In the genomic region with DNA sequence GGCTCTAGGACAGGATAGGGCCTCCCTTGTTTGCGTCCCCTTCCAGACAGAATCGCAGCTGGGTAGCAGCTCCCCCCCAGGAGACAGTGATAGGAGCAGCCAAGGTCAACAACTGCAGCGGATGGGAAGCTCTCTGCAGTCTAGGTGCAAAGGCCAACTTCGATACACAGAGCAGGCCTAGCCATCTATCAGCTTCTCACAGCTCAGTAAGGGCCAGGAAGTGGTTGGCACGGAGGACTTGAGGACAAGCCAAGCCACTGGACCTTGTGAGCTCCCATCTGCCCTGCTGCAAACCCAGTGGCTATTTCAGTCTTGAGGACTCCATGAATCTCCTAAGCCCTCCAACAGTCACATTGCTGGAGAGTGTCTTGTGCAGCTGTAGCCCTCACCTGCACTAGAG, we compare ENCODE assay signal across 14 mouse cellular contexts. TPM values are rescaled to one million over a fixed set of nuclear protein-coding genes. Genes with fewer than 3 reads are reported as not detected.
DNase-seq lines count a peak whose midpoint lies in the region; ATAC-seq and TF ChIP-seq lines count a peak whose summit lies in the region.
"Had no signal": no experiment of that assay in that cellular context is flagged by ENCODE, and none has a peak within 500 bp of the region (broad histone marks: within the 10 kb centered on the region; RNA-seq: fewer than 3 reads in every experiment).

No protein-coding gene starts in this region.

- H3K27ac ChIP-seq in limb, embryonic 15.5 days: no peak overlapping the region
- no peak overlapping the region for H3K27ac ChIP-seq in limb, embryonic 10.5 days
- H3K27ac ChIP-seq in liver, postnatal 0 days (ENCODE audit: low read depth): no peak overlapping the region
- H3K27ac ChIP-seq: hindbrain, postnatal 0 days; lung, embryonic 15.5 days; midbrain, embryonic 13.5 days; stomach, postnatal 0 days had no signal

- DNase-seq in limb, embryonic 10.5 days (ENCODE audit: low spot score): no peak
- DNase-seq in heart, adult 18-20 months: peak; percentile 63 to 78
- peak; percentile 42 to 63 for DNase-seq in heart, postnatal 14 days
- no peak for DNase-seq in liver, postnatal 0 days
- no peak for DNase-seq in layer of hippocampus, adult 18-20 months (ENCODE audit: low spot score in 2 of 2)
- no peak for DNase-seq in spleen, adult 18-20 months
- DNase-seq: layer of hippocampus, postnatal 36 days; right cerebral cortex, postnatal 14 days had no signal

- no peaks in the 10 kb centered on the region for H3K9me3 ChIP-seq in limb, embryonic 15.5 days
- no peaks in the 10 kb centered on the region for H3K9me3 ChIP-seq in limb, embryonic 10.5 days (replicated peaks)
- no peaks in the 10 kb centered on the region for H3K9me3 ChIP-seq in liver, postnatal 0 days (ENCODE audit: low read length)
- H3K9me3 ChIP-seq: G1E; lung, embryonic 15.5 days; midbrain, embryonic 13.5 days had no signal

- H3K4me3 ChIP-seq in limb, embryonic 15.5 days: no peak overlapping the region
- no peak overlapping the region for H3K4me3 ChIP-seq in limb, embryonic 10.5 days
- H3K4me3 ChIP-seq in liver, postnatal 0 days (ENCODE audit: low read depth, low read length): no peak overlapping the region
- H3K4me3 ChIP-seq: lung, embryonic 15.5 days; midbrain, embryonic 13.5 days had no signal

- H3K4me1 ChIP-seq in limb, embryonic 15.5 days: no peaks in the 10 kb centered on the region
- no peaks in the 10 kb centered on the region; the same call in 1 of the 2 replicates for H3K4me1 ChIP-seq in limb, embryonic 10.5 days
- H3K4me1 ChIP-seq in liver, postnatal 0 days (ENCODE audit: insufficient read depth): no peaks in the 10 kb centered on the region
- H3K4me1 ChIP-seq: lung, embryonic 15.5 days had no signal

- intact Hi-C loops in heart, postnatal 14 days (cut with DNase I): no loop called here

- TF ChIP-seq CTCF in liver, postnatal 0 days (IDR thresholded peaks at IDR 0.05; ENCODE audit: low read depth): no peak

- WGBS in limb, embryonic 15.5 days: 86% methylated on average over 5 of the region's 5 CpGs
- WGBS in limb, embryonic 10.5 days: 95% methylated on average over 5 of the region's 5 CpGs
- 51% methylated on average over 5 of the region's 5 CpGs for WGBS in liver, postnatal 0 days (ENCODE audit: insufficient replicate concordance)

- ATAC-seq in limb, embryonic 15.5 days (ENCODE audit: insufficient number of reproducible peaks, low FRiP score, low TSS enrichment, low read depth): no peak
- peak; percentile 74 for ATAC-seq in liver, postnatal 0 days
- ATAC-seq: midbrain, embryonic 13.5 days had no signal

- TF ChIP-seq EP300 in liver, postnatal 0 days (IDR thresholded peaks at IDR 0.05; ENCODE audit: low read depth): no peak

- 0 out of 2 replicates have a peak overlapping the region, but pooled peaks have one; percentile 2 for H3K9ac ChIP-seq in limb, embryonic 15.5 days
- H3K9ac ChIP-seq in liver, postnatal 0 days (replicated peaks): no peak overlapping the region
- H3K9ac ChIP-seq: lung, embryonic 15.5 days; midbrain, embryonic 13.5 days had no signal

- H3K27me3 ChIP-seq in limb, embryonic 15.5 days: no peaks in the 10 kb centered on the region
- no peaks in the 10 kb centered on the region for H3K27me3 ChIP-seq in limb, embryonic 10.5 days (ENCODE audit: low read depth, poor library complexity, severe bottlenecking)
- no peaks in the 10 kb centered on the region for H3K27me3 ChIP-seq in liver, postnatal 0 days (ENCODE audit: insufficient read depth, low read length)
- H3K27me3 ChIP-seq: lung, embryonic 15.5 days; midbrain, embryonic 13.5 days had no signal

- H3K36me3 ChIP-seq in limb, embryonic 15.5 days: peaks cover 84% of the 10 kb centered on the region
- peaks cover 91% of the 10 kb centered on the region for H3K36me3 ChIP-seq in limb, embryonic 10.5 days
- peaks cover 69% of the 10 kb centered on the region for H3K36me3 ChIP-seq in liver, postnatal 0 days (replicated peaks; ENCODE audit: insufficient read depth, low read length)

- H3K4me2 ChIP-seq in limb, embryonic 15.5 days: no peak overlapping the region
- no peak overlapping the region for H3K4me2 ChIP-seq in liver, postnatal 0 days (ENCODE audit: low read depth, low read length)
- H3K4me2 ChIP-seq: lung, embryonic 15.5 days; midbrain, embryonic 13.5 days had no signal

RNA-seq across cellular contexts. Expression of a gene that starts 9.4 kb away (rescaled TPM):
- polyA plus RNA-seq in limb, embryonic 15.5 days (2015; fragmentation: Nextera tagmentation; extraction: Ambion mirVana): 17.1 and 19.6 TPM in 2 replicates
- 30.6 and 35.3 TPM in 2 replicates for polyA plus RNA-seq in limb, embryonic 10.5 days (2016; fragmentation: Nextera tagmentation; extraction: Ambion mirVana)
- total RNA-seq in heart, adult 18-20 months (2021): 10 to 100 TPM; 15.6 to 16.3 TPM
- 10 to 100 TPM; 15.6 to 15.9 TPM for total RNA-seq in heart, postnatal 14 days (2021)
- 3.3 and 3.4 TPM in 2 replicates for polyA plus RNA-seq in liver, postnatal 0 days (2015; fragmentation: Nextera tagmentation; extraction: Ambion mirVana)
- 10 to 100 TPM; 23.3 to 24.5 TPM for total RNA-seq in layer of hippocampus, adult 18-20 months (2021)

RNA-seq across cellular contexts. Expression of a gene that starts 10.5 kb away (rescaled TPM):
- polyA plus RNA-seq in limb, embryonic 15.5 days (2015; fragmentation: Nextera tagmentation; extraction: Ambion mirVana): 91.1 and 95.2 TPM in 2 replicates
- polyA plus RNA-seq in limb, embryonic 10.5 days (2016; fragmentation: Nextera tagmentation; extraction: Ambion mirVana): 142 and 149 TPM in 2 replicates
- total RNA-seq in heart, adult 18-20 months (2021): 100 to 1,000 TPM; 152 to 153 TPM
- total RNA-seq in heart, postnatal 14 days (2021): 100 to 1,000 TPM; 118 to 121 TPM
- 38.8 and 41.3 TPM in 2 replicates for polyA plus RNA-seq in liver, postnatal 0 days (2015; fragmentation: Nextera tagmentation; extraction: Ambion mirVana)
- total RNA-seq in layer of hippocampus, adult 18-20 months (2021): 10 to 100 TPM; 83.4 to 91.8 TPM

RNA-seq across cellular contexts. Expression of a gene that starts 10.5 kb away (rescaled TPM):
- 111 and 121 TPM in 2 replicates for polyA plus RNA-seq in limb, embryonic 15.5 days (2015; fragmentation: Nextera tagmentation; extraction: Ambion mirVana)
- polyA plus RNA-seq in limb, embryonic 10.5 days (2016; fragmentation: Nextera tagmentation; extraction: Ambion mirVana): 127 and 148 TPM in 2 replicates
- 10 to 100 TPM; 44.9 to 45.2 TPM for total RNA-seq in heart, adult 18-20 months (2021)
- 10 to 100 TPM; 55.4 to 58.6 TPM for total RNA-seq in heart, postnatal 14 days (2021)
- 28.0 and 29.0 TPM in 2 replicates for polyA plus RNA-seq in liver, postnatal 0 days (2015; fragmentation: Nextera tagmentation; extraction: Ambion mirVana)
- total RNA-seq in layer of hippocampus, adult 18-20 months (2021): 100 to 1,000 TPM; 140 to 141 TPM

RNA-seq across cellular contexts. Expression of a gene that starts 19.2 kb away (rescaled TPM):
- 23.7 and 25.8 TPM in 2 replicates for polyA plus RNA-seq in limb, embryonic 15.5 days (2015; fragmentation: Nextera tagmentation; extraction: Ambion mirVana)
- 41.4 and 42.1 TPM in 2 replicates for polyA plus RNA-seq in limb, embryonic 10.5 days (2016; fragmentation: Nextera tagmentation; extraction: Ambion mirVana)
- 1 to 10 TPM; 5.8 to 5.9 TPM for total RNA-seq in heart, adult 18-20 months (2021)
- 10 to 100 TPM; 11.8 to 13.3 TPM for total RNA-seq in heart, postnatal 14 days (2021)
- 5.0 and 5.5 TPM in 2 replicates for polyA plus RNA-seq in liver, postnatal 0 days (2015; fragmentation: Nextera tagmentation; extraction: Ambion mirVana)
- 10 to 100 TPM; 58.8 to 64.6 TPM for total RNA-seq in layer of hippocampus, adult 18-20 months (2021)

RNA-seq across cellular contexts. Expression of a gene that starts 38.9 kb away (rescaled TPM):
- polyA plus RNA-seq in limb, embryonic 15.5 days (2015; fragmentation: Nextera tagmentation; extraction: Ambion mirVana): 0.83 and 1.1 TPM in 2 replicates
- 0.49 and 0.54 TPM in 2 replicates for polyA plus RNA-seq in limb, embryonic 10.5 days (2016; fragmentation: Nextera tagmentation; extraction: Ambion mirVana)
- total RNA-seq in heart, adult 18-20 months (2021): 1 to 10 TPM in 1 of 2 experiments, under 1 TPM in 1; 0.89 to 1.1 TPM
- 1 to 10 TPM; 1.3 to 1.5 TPM for total RNA-seq in heart, postnatal 14 days (2021)
- 2.1 and 2.2 TPM in 2 replicates for polyA plus RNA-seq in liver, postnatal 0 days (2015; fragmentation: Nextera tagmentation; extraction: Ambion mirVana)
- total RNA-seq in layer of hippocampus, adult 18-20 months (2021): 1 to 10 TPM; 1.5 to 3.5 TPM

Comparison
In these comparisons a context has a peak if more than half of its experiments do, and no peak if none do; other contexts are left out.
1. DNase-seq: peak in heart, adult 18-20 months (2 of 2) and heart, postnatal 14 days (2 of 2); none in limb, embryonic 10.5 days (single experiment), liver, postnatal 0 days (single experiment), layer of hippocampus, adult 18-20 months (0 of 2) and spleen, adult 18-20 months (0 of 2).